Mouse (Mus musculus): ENCODE measurements around the gene Ywhag.

GRCm38 (mm10) chr5:135916601-135917000, 17.8 kb downstream of the Ywhag start:
- no peak for TF ChIP-seq POLR2A (IDR thresholded peaks at IDR 0.05; ENCODE audit: borderline replicate concordance, control insufficient read depth, low read depth, low read length)
- no peak for TF ChIP-seq CTCF (IDR thresholded peaks at IDR 0.05; ENCODE audit: control insufficient read depth, insufficient read depth, low read length)
